Mouse (Mus musculus) gastrocnemius, adult 2 months (tissue): Measurements from ENCODE around the gene Nrip3. TPM values are rescaled to one million over a fixed set of nuclear protein-coding genes. Genes with fewer than 3 reads are reported as not detected.

ENCODE experiments used
- DNase-seq: peaks from one replicate; pipeline ENCODE4 v3.0.0; 2022
- H3K27ac ChIP-seq: fragments of 200-600 bp; 2 replicates; pipeline ENCODE4 v1.8.1; 2022; ENCODE audit warnings: mild to moderate bottlenecking
- H3K4me3 ChIP-seq: fragments of 200-600 bp; 2 replicates; pipeline ENCODE4 v1.8.1; 2022; ENCODE audit warnings: mild to moderate bottlenecking, moderate library complexity
- CTCF ChIP-seq: fragments of 200-600 bp; IDR thresholded peaks from 2 replicates; pipeline ENCODE4 v1.8.1; 2022; ENCODE audit warnings: antibody characterized with exemption, mild to moderate bottlenecking, moderate library complexity
- intact Hi-C: fragments of 180-260 bp; cut with DNase I; formaldehyde crosslinking; loops from one replicate; pipeline ENCODE4 v1.15.1; 2025
- total RNA-seq, 2 experiments: library from RNA; stranded (reverse); gene quantifications; 2 replicates each; pipeline ENCODE4 v1.2.3; 2021

The Nrip3 gene
- total RNA-seq, 2 experiments from 2014 or later: not detected

- intact Hi-C loops: no loop called here
- peak within 1 kb of the TSS; percentile 94 for H3K4me3 ChIP-seq
- peak; percentile 91 for DNase-seq
These were observed 29.6 kb downstream of the Nrip3 start, which contains the start of gene Tmem9b for GRCm38 (mm10) chr7:109752008-109752925. TSS of gene Tmem9b (minus strand) at chr7:109752875.

GRCm38 (mm10) chr7:109751427-109752007 lies 30.3 kb downstream of the Nrip3 start:
- no peak for DNase-seq
- intact Hi-C loops: no loop called here
- H3K27ac ChIP-seq: peak overlapping the region; percentile 98
- no peak for TF ChIP-seq CTCF
- peak overlapping the region; percentile 94 for H3K4me3 ChIP-seq

More at GRCm38 (mm10) chr7:109752008-109752925, 29.6 kb downstream of the Nrip3 start, which contains the start of gene Tmem9b:
- peak; percentile 22 for TF ChIP-seq CTCF
- H3K27ac ChIP-seq: peak within 1 kb of the TSS; percentile 98

- no peak for DNase-seq
- no peak overlapping the region for H3K4me3 ChIP-seq
- intact Hi-C loops: no loop called here
- no peak overlapping the region for H3K27ac ChIP-seq
- TF ChIP-seq CTCF: peak; percentile 30; the same call in 1 of the 2 replicates
These were observed 34.1 kb downstream of the Nrip3 start for GRCm38 (mm10) chr7:109747747-109748146.

- H3K4me3 ChIP-seq: no peak overlapping the region
- no peak for TF ChIP-seq CTCF
- intact Hi-C loops: no loop called here
- H3K27ac ChIP-seq: no peak overlapping the region
- no peak for DNase-seq
These were observed 40.1 kb downstream of the Nrip3 start for GRCm38 (mm10) chr7:109741703-109742102.

GRCm38 (mm10) chr7:109741060-109741459 lies 40.8 kb downstream of the Nrip3 start:
- DNase-seq: no peak
- TF ChIP-seq CTCF: no peak
- Histone ChIP-seq H3K4me3 (no peak overlapping the region), H3K27ac (no peak overlapping the region)
- intact Hi-C loops: no loop called here

GRCm38 (mm10) chr7:109739822-109740370 lies 41.9 kb downstream of the Nrip3 start:
- no peak for DNase-seq
- intact Hi-C loops: no loop called here
- TF ChIP-seq CTCF: no peak
- Histone ChIP-seq H3K4me3 (no peak overlapping the region), H3K27ac (no peak overlapping the region)

GRCm38 (mm10) chr7:109734806-109735205 lies 47.0 kb downstream of the Nrip3 start:
- intact Hi-C loops: no loop called here
- no peak for TF ChIP-seq CTCF
- H3K27ac ChIP-seq: no peak overlapping the region
- H3K4me3 ChIP-seq: no peak overlapping the region
- DNase-seq: no peak

GRCm38 (mm10) chr7:109731626-109732025 lies 50.2 kb downstream of the Nrip3 start, which contains the start of gene Ascl3:
TSS of gene Ascl3 (minus strand) at chr7:109731726.
- peak within 1 kb of the TSS; percentile 48 for H3K27ac ChIP-seq
- no peak for DNase-seq
- no peak for TF ChIP-seq CTCF
- intact Hi-C loops: no loop called here
- no peak within 1 kb of the TSS for H3K4me3 ChIP-seq

- TF ChIP-seq CTCF: no peak
- no peak within 1 kb of the TSS for H3K4me3 ChIP-seq
- H3K27ac ChIP-seq: no peak within 1 kb of the TSS
These were observed 58.1 kb downstream of the Nrip3 start, which contains the start of gene BC051019 for GRCm38 (mm10) chr7:109723697-109724096. TSS of gene BC051019 (minus strand) at chr7:109723850.

GRCm38 (mm10) chr7:109723114-109723513 lies 58.7 kb downstream of the Nrip3 start:
- Histone ChIP-seq H3K4me3 (no peak overlapping the region), H3K27ac (no peak overlapping the region)
- TF ChIP-seq CTCF: no peak
- no peak for DNase-seq
- intact Hi-C loops: no loop called here

More at GRCm38 (mm10) chr7:109723697-109724096, 58.1 kb downstream of the Nrip3 start, which contains the start of gene BC051019:
- DNase-seq: no peak
- intact Hi-C loops: no loop called here

GRCm38 (mm10) chr7:109722618-109723017 lies 59.2 kb downstream of the Nrip3 start:
- Histone ChIP-seq H3K27ac (no peak overlapping the region), H3K4me3 (no peak overlapping the region)
- TF ChIP-seq CTCF: no peak
- no peak for DNase-seq
- intact Hi-C loops: no loop called here

- DNase-seq: no peak
- H3K4me3 ChIP-seq: no peak overlapping the region
- intact Hi-C loops: loop anchor here (1.0 kb wide), 1 partner anchor 191 kb away; no protein-coding TSS in a partner anchor
- peak; percentile 68 for TF ChIP-seq CTCF
- H3K27ac ChIP-seq: no peak overlapping the region
These were observed 62.5 kb downstream of the Nrip3 start for GRCm38 (mm10) chr7:109719286-109719685.
